Mouse (Mus musculus) hematopoietic stem cell, adult 5-6 weeks (primary cell): ENCODE measurements around the gene Selenom. TPM values are rescaled to one million over a fixed set of nuclear protein-coding genes. Genes with fewer than 3 reads are reported as not detected.

Source experiments
- ATAC-seq, 2 experiments: fragments of 125-278 bp in 1 of 2; replicated peaks in 1 of 2; 2 replicates each; pipeline ENCODE4 v1.8.0; 2016 to 2017; ENCODE audit warnings: inconsistent platforms in 2 of 2, mild to moderate bottlenecking in 2 of 2, moderate number of reproducible peaks in 2 of 2, low read depth in 1 of 2, moderate TSS enrichment in 1 of 2; ENCODE audit not compliant: low FRiP score in 2 of 2, poor library complexity in 2 of 2, severe bottlenecking in 2 of 2, insufficient read depth in 1 of 2, low TSS enrichment in 1 of 2
- total RNA-seq: library from RNA; stranded (forward); fragments of 172-1452, 232-1000 nt; gene quantifications from 2 replicates; pipeline ENCODE4 v1.2.3, GENCODE M21; 2017

The Selenom gene
- total RNA-seq, 1 experiment from 2014 or later, result 4.8 TPM

DNA sequence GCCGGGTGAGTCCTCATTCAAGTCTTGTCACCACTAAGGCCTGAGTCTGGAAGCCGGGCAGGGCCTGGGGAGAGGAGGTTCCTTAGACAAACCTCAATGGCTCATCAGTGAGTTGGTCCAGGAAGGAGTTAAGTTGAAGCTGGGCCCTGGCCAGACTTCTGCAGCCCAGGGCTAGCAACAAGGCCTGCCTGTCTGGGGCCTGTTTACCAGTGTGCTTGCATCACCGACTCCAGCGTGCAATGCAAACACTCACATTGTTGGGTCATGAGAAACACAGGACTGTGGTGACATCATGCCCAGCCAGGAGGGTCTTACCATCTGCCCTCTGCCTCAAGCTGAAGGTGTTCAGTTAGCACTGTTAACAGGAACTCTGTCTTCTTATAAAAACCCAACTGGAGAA, 51.5 kb downstream of the Selenom start:
- no peak for ATAC-seq

Other genes with a start within 250 kb of the Selenom start
- gene Drg1, start 248.3 kb upstream of the Selenom start, total RNA-seq, result 143 and 247 TPM in 2 replicates
- 81.0 and 84.7 TPM in 2 replicates for gene Patz1, start 225.8 kb upstream of the Selenom start, total RNA-seq
- 89.8 and 116 TPM in 2 replicates for gene Pik3ip1, start 184.3 kb upstream of the Selenom start, total RNA-seq
- 18.0 and 23.7 TPM in 2 replicates for gene Limk2, start 105.5 kb upstream of the Selenom start, total RNA-seq
- 10.9 and 15.6 TPM in 2 replicates for gene Rnf185, start 62.3 kb upstream of the Selenom start, total RNA-seq
- gene Pla2g3, start 26.4 kb upstream of the Selenom start, total RNA-seq, result not detected in 2 replicates
- gene Inpp5j, start 9.9 kb upstream of the Selenom start, total RNA-seq, result 0.19 TPM in 1 of 2 replicates, not detected in the other
- gene Smtn, start 25.9 kb downstream of the Selenom start, total RNA-seq, result 6.9 and 9.8 TPM in 2 replicates
- 39.3 and 44.2 TPM in 2 replicates for gene Morc2a, start 134.5 kb downstream of the Selenom start, total RNA-seq